Mouse (Mus musculus): ENCODE measurements around the gene Tet3. TPM values are rescaled to one million over a fixed set of nuclear protein-coding genes. Genes with fewer than 3 reads are reported as not detected.
A peak's percentile ranks its signal among the peaks of the same experiment; 100 is the strongest.

The Tet3 gene
- polyA plus RNA-seq, 1 experiment = 36.2 TPM

DNA sequence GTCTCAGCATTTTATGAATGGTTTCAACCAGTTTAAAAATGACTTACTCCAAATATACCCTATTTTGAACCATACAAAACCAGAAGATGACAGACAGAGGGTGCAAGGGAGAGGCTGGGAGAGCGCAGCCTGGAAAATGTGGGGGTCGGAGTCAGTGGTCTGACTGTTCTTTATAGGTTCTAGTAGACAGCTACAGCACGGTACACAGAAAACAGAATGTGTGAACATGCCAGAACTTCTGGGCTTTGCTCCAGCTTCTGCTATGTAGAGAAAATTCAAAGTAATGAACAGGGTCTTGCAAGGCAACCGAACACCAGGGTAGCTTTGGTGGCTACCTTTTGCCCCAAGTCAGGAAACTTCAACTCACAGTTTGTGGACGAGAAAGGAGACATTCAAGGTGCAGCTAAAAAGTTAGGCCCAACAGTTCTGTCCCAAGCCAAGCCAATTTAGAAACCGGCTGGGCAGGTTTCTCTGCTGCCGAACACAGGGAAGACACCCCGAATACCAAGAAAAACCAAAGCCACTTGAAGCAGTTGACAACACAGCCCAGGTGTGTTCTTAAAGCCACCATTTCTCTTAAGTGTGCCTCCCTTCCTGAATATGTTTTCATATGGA is 66.6 kb downstream of the Tet3 start:
- DNase-seq (ENCODE audit: low read depth) = peak; percentile 69
- TF ChIP-seq CTCF (IDR thresholded peaks at IDR 0.05; ENCODE audit: borderline replicate concordance, extremely low read depth, insufficient read depth, insufficient read length) (no peak), POLR2A (IDR thresholded peaks at IDR 0.05; ENCODE audit: borderline replicate concordance, extremely low read depth, insufficient read depth, insufficient read length, poor library complexity, severe bottlenecking) (no peak)

DNA sequence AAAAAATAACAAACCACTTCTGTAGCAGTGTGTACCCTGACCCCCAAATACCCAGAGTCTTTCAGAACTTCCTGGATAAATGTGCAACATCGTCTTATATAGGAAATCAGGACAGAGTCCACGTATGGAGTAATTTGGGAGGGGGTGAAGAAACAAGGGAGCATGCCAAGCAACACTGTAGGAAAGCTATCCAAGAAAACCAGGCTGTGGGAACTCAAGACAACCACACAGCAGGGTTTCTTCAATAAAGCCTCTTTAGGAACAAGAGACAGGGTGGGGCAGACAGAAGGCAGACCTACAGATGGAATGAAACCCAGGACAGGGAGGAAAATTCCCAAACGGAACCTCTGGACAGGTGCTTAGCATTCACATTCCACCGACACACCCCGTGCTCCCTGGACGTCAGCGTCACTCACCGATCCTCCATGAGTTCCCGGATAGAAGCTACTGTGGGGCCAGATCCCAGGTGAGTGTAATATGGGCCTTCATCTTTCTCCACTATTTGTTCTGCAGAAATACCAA is 73.3 kb downstream of the Tet3 start:
- no peak for DNase-seq (ENCODE audit: low read depth)
- TF ChIP-seq POLR2A (IDR thresholded peaks at IDR 0.05; ENCODE audit: borderline replicate concordance, extremely low read depth, insufficient read depth, insufficient read length, poor library complexity, severe bottlenecking) (no peak), CTCF (IDR thresholded peaks at IDR 0.05; ENCODE audit: borderline replicate concordance, extremely low read depth, insufficient read depth, insufficient read length) (no peak)

DNA sequence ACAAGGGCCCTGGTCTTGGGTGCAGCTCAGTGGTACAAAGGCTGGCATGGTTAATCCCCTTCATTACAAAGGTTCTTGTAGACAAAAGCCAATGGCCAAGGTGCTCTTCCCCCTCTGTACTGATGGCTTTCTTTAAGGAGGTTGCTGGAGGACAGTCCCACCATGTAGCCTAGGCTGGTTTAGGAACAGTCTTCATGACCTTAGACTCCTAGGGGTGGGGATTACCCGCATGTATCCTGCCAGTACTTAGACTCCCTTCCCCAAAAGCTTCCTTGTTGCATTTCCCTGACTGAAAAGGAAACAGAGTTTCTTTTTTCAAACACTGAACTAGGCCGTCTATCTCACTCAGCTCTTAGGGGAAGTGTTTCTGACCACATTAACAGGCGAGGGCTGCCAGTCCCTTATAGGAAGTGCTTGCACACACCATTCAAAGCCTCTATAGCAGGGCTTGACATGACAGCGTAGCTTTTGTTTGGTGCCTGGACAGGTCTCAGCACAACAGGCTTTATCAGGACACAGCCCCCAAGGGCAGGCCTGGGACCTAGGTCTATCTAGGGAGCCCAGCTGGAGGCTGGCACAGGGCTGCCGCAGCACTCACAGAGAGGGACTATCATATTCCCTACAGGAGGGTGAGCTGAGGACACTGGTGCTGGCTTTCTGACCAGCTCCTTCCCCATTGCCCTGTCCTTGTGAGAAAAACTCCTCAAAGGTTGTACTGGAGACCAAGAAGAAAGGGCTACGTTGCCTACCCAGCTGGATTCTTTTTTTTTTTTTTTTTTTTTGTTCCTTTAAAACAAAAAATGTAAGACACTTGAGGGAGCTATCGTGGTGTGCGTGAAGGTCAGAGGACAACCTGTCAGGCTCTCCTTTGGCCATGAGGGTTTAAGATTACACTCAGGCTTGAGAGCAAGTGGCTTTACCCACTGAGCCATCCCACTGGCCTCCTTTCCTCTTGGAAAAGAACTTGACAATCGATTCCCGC is 77.1 kb downstream of the Tet3 start:
- no peak for TF ChIP-seq POLR2A (IDR thresholded peaks at IDR 0.05; ENCODE audit: borderline replicate concordance, extremely low read depth, insufficient read depth, insufficient read length, poor library complexity, severe bottlenecking)
- no peak for TF ChIP-seq CTCF (IDR thresholded peaks at IDR 0.05; ENCODE audit: borderline replicate concordance, extremely low read depth, insufficient read depth, insufficient read length)
- no peak for DNase-seq (ENCODE audit: low read depth)

DNA sequence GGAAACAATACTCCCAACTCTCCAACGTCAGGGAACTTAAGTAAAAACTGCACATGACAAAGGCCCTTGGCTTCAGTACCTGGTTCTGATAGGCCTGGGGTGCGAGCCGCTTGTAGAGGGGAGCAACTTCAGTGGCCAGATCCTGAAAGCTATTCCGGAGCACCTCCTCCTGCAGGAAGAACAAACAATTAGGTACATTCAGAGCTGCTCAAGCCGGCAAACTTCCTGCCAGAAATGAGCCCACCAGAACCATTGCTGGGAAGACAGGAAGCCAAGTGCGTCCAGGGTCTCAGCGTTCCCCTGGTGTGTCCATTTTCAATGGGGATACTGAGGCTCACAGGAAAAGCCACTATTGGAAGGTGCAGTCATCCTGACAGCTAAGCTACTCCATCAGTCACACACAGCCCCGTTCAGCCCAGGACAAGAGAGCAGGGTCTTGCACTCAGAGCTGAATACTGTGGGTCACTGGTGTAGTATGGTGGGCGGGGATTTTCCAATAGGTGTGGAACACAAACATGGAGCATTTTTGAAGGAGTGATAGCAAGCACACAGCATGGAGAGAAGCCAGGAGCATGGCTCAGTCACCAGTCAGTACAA is 85.1 kb downstream of the Tet3 start:
- no peak for DNase-seq (ENCODE audit: low read depth)

DNA sequence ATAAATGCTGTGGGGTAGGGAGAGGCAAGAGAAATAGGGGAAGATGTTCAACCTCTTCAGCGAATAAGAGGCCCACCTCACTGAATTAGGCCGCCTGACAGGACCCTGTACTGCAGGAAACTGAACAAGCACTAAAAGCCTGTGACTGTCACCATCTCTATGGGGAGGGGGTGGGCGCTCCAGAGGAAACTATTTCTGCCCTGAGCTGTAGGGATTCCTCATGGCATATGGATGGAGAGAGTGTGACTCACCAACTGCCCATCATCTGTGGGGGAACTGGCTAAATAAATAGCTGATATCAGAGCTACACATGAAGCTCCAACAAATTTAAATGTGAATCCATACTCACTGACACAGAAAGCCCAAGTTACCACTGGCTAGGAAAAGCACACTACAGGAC is 87.5 kb downstream of the Tet3 start:
- TF ChIP-seq CTCF (IDR thresholded peaks at IDR 0.05; ENCODE audit: borderline replicate concordance, extremely low read depth, insufficient read depth, insufficient read length) = no peak
- TF ChIP-seq POLR2A (IDR thresholded peaks at IDR 0.05; ENCODE audit: borderline replicate concordance, extremely low read depth, insufficient read depth, insufficient read length, poor library complexity, severe bottlenecking) = no peak

More for the DNA sequence above, 85.1 kb downstream of the Tet3 start:
- no peak for TF ChIP-seq POLR2A (IDR thresholded peaks at IDR 0.05; ENCODE audit: borderline replicate concordance, extremely low read depth, insufficient read depth, insufficient read length, poor library complexity, severe bottlenecking)
- no peak for TF ChIP-seq CTCF (IDR thresholded peaks at IDR 0.05; ENCODE audit: borderline replicate concordance, extremely low read depth, insufficient read depth, insufficient read length)

DNA sequence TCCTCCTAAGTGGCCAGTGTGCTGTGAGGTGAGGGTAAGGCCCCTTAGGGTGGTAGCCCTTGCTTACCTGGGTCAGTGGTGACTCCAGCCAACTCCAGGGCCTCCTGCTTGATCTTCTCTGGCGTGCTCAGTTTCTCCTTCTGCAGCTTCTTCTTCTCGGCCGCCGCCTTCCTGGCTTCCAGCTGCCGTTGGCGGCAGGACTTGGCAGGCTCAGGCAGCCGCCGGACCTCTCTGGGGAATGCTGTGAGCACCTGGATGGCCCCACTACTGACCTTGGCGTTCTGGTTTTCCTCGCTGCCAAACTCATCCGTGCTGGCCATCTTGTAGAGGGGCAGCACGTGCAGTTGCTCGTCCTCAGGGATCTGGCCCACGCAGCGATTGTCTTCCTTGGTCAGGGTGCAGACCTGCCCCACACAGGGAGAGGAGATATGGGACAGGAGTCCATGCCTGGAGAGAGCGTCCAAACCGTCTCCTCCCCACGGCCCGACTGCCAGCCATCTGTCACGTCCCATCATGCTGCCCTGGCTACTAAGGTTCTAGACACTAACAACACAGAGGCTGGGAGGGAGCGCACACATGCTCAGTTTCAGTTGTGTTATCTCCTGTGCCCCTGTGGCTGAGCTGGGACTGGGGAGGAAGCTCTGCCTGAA is 88.4 kb downstream of the Tet3 start:
- no peak for TF ChIP-seq POLR2A (IDR thresholded peaks at IDR 0.05; ENCODE audit: borderline replicate concordance, extremely low read depth, insufficient read depth, insufficient read length, poor library complexity, severe bottlenecking)
- TF ChIP-seq CTCF (IDR thresholded peaks at IDR 0.05; ENCODE audit: borderline replicate concordance, extremely low read depth, insufficient read depth, insufficient read length) = no peak
- no peak for DNase-seq (ENCODE audit: low read depth)

More for the DNA sequence above, 87.5 kb downstream of the Tet3 start:
- DNase-seq (ENCODE audit: low read depth) = no peak

DNA sequence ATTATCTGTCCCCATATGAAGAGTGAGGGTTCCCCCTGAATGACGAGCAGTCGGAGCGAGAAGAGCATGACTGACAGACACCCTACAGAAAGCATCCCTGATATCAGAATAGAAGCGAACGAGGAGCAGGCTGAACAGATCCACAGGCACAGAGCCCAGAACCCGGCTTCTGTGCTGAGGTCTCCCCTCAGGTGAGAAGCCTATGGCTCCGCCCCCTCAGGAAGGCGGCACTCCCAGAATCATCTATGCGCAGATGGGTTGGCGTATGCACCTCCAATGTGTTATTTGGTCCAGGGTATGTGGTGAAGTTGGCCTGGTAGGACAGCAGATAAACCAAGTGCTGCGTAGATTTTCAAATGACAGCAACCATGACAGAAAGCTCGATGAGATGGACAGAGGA is 95.8 kb downstream of the Tet3 start:
- no peak for DNase-seq (ENCODE audit: low read depth)
- no peak for TF ChIP-seq CTCF (IDR thresholded peaks at IDR 0.05; ENCODE audit: borderline replicate concordance, extremely low read depth, insufficient read depth, insufficient read length)
- TF ChIP-seq POLR2A (IDR thresholded peaks at IDR 0.05; ENCODE audit: borderline replicate concordance, extremely low read depth, insufficient read depth, insufficient read length, poor library complexity, severe bottlenecking) = no peak

DNA sequence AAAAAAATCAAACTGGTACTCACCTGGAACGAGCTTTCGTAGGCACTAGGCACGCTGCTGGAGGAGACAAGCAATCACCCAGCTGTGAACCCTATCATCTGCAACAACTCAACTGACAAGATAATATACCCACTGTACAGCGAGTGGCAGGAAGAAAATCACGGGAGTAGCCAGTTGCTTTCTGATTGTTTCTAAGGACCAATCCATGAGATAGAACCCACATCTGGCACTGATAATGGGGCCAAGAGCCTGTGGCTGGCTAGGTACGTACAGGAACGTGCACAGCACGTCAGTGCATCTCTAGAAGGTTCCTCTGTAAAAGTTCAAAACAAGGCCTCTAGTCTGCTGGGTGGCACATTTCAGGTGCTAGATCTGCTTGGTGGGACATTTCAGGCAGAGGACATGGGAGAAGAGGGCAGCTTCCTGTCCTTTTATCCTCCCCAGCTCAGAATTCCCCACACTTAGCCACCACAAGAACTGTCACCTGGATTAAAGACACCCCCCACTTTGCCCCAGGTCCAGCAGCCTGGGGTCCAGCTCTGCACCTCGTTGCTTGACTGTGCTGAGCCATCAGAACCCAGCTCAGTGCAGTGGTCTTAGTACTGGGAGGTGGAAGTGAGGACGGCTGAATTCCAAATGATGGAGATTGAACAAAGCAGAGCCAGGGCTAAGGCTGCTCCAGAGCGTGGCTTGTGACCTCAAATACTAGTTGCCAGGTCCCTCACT is 97.2 kb downstream of the Tet3 start:
- TF ChIP-seq CTCF (IDR thresholded peaks at IDR 0.05; ENCODE audit: borderline replicate concordance, extremely low read depth, insufficient read depth, insufficient read length) (no peak), POLR2A (IDR thresholded peaks at IDR 0.05; ENCODE audit: borderline replicate concordance, extremely low read depth, insufficient read depth, insufficient read length, poor library complexity, severe bottlenecking) (no peak)
- DNase-seq (ENCODE audit: low read depth) = no peak

DNA sequence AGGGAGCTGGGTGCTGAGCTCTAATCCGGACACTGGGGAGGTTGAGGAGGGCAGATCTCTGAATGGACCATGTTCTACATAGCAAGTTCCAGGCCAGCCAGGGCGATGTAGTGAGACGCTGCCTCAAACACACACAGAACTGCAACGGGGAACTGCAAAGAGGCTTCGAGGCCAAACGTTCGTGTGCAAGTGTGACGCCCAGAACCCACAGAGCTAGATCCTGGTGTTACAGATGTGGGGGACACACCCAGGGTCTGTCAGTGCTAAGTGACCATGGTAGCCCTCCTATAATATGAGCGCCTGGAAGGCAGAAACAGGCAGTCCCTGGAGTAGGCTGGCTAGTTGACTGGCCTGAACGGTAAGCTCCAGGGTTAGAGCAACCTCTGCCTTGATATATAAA is 101.4 kb downstream of the Tet3 start:
- TF ChIP-seq POLR2A (IDR thresholded peaks at IDR 0.05; ENCODE audit: borderline replicate concordance, extremely low read depth, insufficient read depth, insufficient read length, poor library complexity, severe bottlenecking) (no peak), CTCF (IDR thresholded peaks at IDR 0.05; ENCODE audit: borderline replicate concordance, extremely low read depth, insufficient read depth, insufficient read length) (no peak)
- DNase-seq (ENCODE audit: low read depth) = no peak

DNA sequence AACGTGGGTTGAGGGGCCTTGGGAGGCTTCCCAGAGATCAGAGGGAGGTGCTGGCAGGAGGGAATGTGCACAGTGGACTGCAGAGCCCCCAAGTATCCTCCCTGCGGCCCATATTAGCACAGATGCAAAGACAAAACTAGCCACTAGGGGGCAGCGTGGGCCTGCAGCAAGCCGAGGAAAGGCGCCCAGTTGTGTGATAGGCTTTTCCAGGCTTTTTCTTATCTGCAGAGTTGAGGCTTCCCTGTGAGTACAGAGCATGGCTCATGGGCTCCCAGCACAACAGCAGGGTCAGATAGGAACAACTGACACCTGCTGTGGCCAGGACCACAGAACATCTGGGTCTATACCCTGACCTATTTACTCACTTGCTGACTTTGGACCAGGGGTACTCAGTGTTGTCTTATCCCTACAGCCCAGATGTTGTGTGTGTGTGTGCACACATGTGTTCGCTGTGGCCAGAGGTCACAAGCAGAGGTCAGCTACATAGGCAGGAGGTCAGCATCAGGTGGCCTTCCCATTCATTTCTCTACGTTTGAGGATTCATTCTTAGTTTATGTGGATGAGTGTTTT is 102.2 kb downstream of the Tet3 start:
- DNase-seq (ENCODE audit: low read depth) = peak; percentile 88
- peak; percentile 97 for TF ChIP-seq CTCF (IDR thresholded peaks at IDR 0.05; ENCODE audit: borderline replicate concordance, extremely low read depth, insufficient read depth, insufficient read length)
- no peak for TF ChIP-seq POLR2A (IDR thresholded peaks at IDR 0.05; ENCODE audit: borderline replicate concordance, extremely low read depth, insufficient read depth, insufficient read length, poor library complexity, severe bottlenecking)
